Mouse (Mus musculus) midbrain, embryonic 11.5 days (tissue): ENCODE results near the gene Vti1a. TPM values are rescaled to one million over a fixed set of nuclear protein-coding genes. Genes with fewer than 3 reads are reported as not detected.

ENCODE experiments used
- ATAC-seq: fragments of 200-750 bp; cut with Nextera tagmentation; 2 replicates; pipeline ENCODE4 v1.8.0; 2017; ENCODE audit warnings: moderate TSS enrichment, moderate library complexity; ENCODE audit not compliant: low FRiP score
- DNase-seq: peaks from one replicate; pipeline ENCODE4 v3.0.0; 2015; ENCODE audit warnings: low spot score; ENCODE audit errors: missing footprints
- H3K27ac ChIP-seq: fragments of 300-500 bp; sonication (generic); 2 replicates; pipeline ENCODE4 v1.5.1; 2014; ENCODE audit warnings: low read depth, low read length
- H3K27me3 ChIP-seq: fragments of 300-500 bp; sonication (generic); 2 replicates; pipeline ENCODE4 v1.6.1; 2014; ENCODE audit warnings: mild to moderate bottlenecking, low read length, moderate library complexity, mixed read lengths; ENCODE audit not compliant: control insufficient read depth, insufficient read depth
- H3K36me3 ChIP-seq: fragments of 300-500 bp; sonication (generic); 2 replicates; pipeline ENCODE4 v1.6.1; 2014; ENCODE audit warnings: mild to moderate bottlenecking, low read length, moderate library complexity, mixed read lengths; ENCODE audit not compliant: control insufficient read depth, insufficient read depth
- H3K4me1 ChIP-seq: fragments of 300-500 bp; sonication (generic); 2 replicates; pipeline ENCODE4 v1.6.1; 2014; ENCODE audit warnings: low read length; ENCODE audit not compliant: control insufficient read depth, insufficient read depth
- H3K4me2 ChIP-seq: fragments of 300-500 bp; sonication (generic); 2 replicates; pipeline ENCODE4 v1.6.1; 2014; ENCODE audit warnings: mild to moderate bottlenecking, moderate library complexity
- H3K4me3 ChIP-seq: fragments of 300-500 bp; sonication (generic); 2 replicates; pipeline ENCODE4 v1.5.1; 2014; ENCODE audit warnings: low read depth, low read length
- H3K9ac ChIP-seq: fragments of 300-500 bp; sonication (generic); 2 replicates; pipeline ENCODE4 v1.6.1; 2014; ENCODE audit warnings: low read length
- H3K9me3 ChIP-seq: fragments of 300-500 bp; sonication (generic); 2 replicates; pipeline ENCODE4 v1.6.1; 2016; ENCODE audit warnings: low read length; ENCODE audit not compliant: control insufficient read depth
- WGBS: fragments of 180-500 bp; shearing (Covaris S2); extraction: QIAGEN DNeasy Blood & Tissue Kit; methylation state at CpG from one replicate; pipeline ENCODE4 v1.1.7; 2014; 5-methylcytosine and 5-hydroxymethylcytosine counted together
- polyA plus RNA-seq: library from polyadenylated mRNA; unstranded; fragments of >200 nt; fragmentation: Nextera tagmentation; extraction: Ambion mirVana; gene quantifications from 2 replicates; pipeline ENCODE4 v1.2.1, GENCODE M21; 2014

The Vti1a gene
- polyA plus RNA-seq, 1 experiment from 2014 or later, result 27.1 TPM

- DNase-seq (no peak), ATAC-seq (no peak)
- WGBS, result 39% methylated on average over 6 of the region's 6 CpGs
- Histone ChIP-seq H3K9ac (no peak overlapping the region), H3K4me3 (no peak overlapping the region), H3K27me3 (no peaks in the 10 kb centered on the region), H3K36me3 (no peaks in the 10 kb centered on the region), H3K9me3 (no peaks in the 10 kb centered on the region), H3K4me1 (peaks cover 13% of the 10 kb centered on the region), H3K27ac (no peak overlapping the region), H3K4me2 (no peak overlapping the region)
Observed at GRCm38 (mm10) chr19:55408486-55408885, 92.4 kb downstream of the Vti1a start.

GRCm38 (mm10) chr19:55411415-55411814 lies 95.3 kb downstream of the Vti1a start:
- 66% methylated on average over 11 of the region's 11 CpGs for WGBS

GRCm38 (mm10) chr19:55411894-55412293 lies 95.8 kb downstream of the Vti1a start:
- WGBS, result 50% methylated on average over 2 of the region's 2 CpGs
- Histone ChIP-seq H3K9ac (no peak overlapping the region), H3K4me1 (peaks cover 13% of the 10 kb centered on the region), H3K9me3 (no peaks in the 10 kb centered on the region), H3K27ac (peak overlapping the region; percentile 60), H3K4me3 (no peak overlapping the region), H3K36me3 (no peaks in the 10 kb centered on the region), H3K27me3 (no peaks in the 10 kb centered on the region), H3K4me2 (no peak overlapping the region)
- DNase-seq (no peak), ATAC-seq (peak; percentile 69)

More at GRCm38 (mm10) chr19:55411415-55411814, 95.3 kb downstream of the Vti1a start:
- ATAC-seq (peak; percentile 40), DNase-seq (no peak)
- H3K36me3 ChIP-seq, result no peaks in the 10 kb centered on the region
- H3K27me3 ChIP-seq, result no peaks in the 10 kb centered on the region
- H3K4me1 ChIP-seq, result peaks cover 13% of the 10 kb centered on the region
- no peak overlapping the region for H3K4me2 ChIP-seq
- no peaks in the 10 kb centered on the region for H3K9me3 ChIP-seq
- H3K9ac ChIP-seq, result no peak overlapping the region
- no peak overlapping the region for H3K4me3 ChIP-seq
- H3K27ac ChIP-seq, result peak overlapping the region; percentile 50; the same call in 1 of the 2 replicates

GRCm38 (mm10) chr19:55414050-55414449 lies 98.0 kb downstream of the Vti1a start:
- no peaks in the 10 kb centered on the region for H3K36me3 ChIP-seq
- H3K4me1 ChIP-seq, result peaks cover 7% of the 10 kb centered on the region
- H3K9me3 ChIP-seq, result no peaks in the 10 kb centered on the region
- no peak overlapping the region for H3K9ac ChIP-seq
- 0 out of 2 replicates have a peak, but pooled peaks have one; percentile 46 for ATAC-seq
- no peaks in the 10 kb centered on the region for H3K27me3 ChIP-seq
- H3K4me3 ChIP-seq, result no peak overlapping the region
- no peak overlapping the region for H3K27ac ChIP-seq
- H3K4me2 ChIP-seq, result no peak overlapping the region
- WGBS, result 42% methylated on average over 8 of the region's 8 CpGs
- DNase-seq, result peak; percentile 91

- 43% methylated on average over 3 of the region's 3 CpGs for WGBS
- Histone ChIP-seq H3K9ac (no peak overlapping the region), H3K4me1 (peaks cover 16% of the 10 kb centered on the region), H3K9me3 (no peaks in the 10 kb centered on the region), H3K27me3 (no peaks in the 10 kb centered on the region), H3K4me2 (no peak overlapping the region), H3K36me3 (no peaks in the 10 kb centered on the region), H3K4me3 (no peak overlapping the region), H3K27ac (no peak overlapping the region)
- ATAC-seq (no peak), DNase-seq (no peak)
Observed at GRCm38 (mm10) chr19:55418756-55419155, 102.7 kb downstream of the Vti1a start.

- Histone ChIP-seq H3K9ac (no peak overlapping the region), H3K27me3 (no peaks in the 10 kb centered on the region), H3K27ac (no peak overlapping the region), H3K4me1 (peaks cover 19% of the 10 kb centered on the region), H3K36me3 (no peaks in the 10 kb centered on the region), H3K9me3 (no peaks in the 10 kb centered on the region), H3K4me3 (no peak overlapping the region), H3K4me2 (no peak overlapping the region)
- 73% methylated on average over 3 of the region's 3 CpGs for WGBS
- no peak for ATAC-seq
- no peak for DNase-seq
Observed at GRCm38 (mm10) chr19:55419961-55420360, 103.9 kb downstream of the Vti1a start.

GRCm38 (mm10) chr19:55421816-55422215 lies 105.7 kb downstream of the Vti1a start:
- ATAC-seq (0 out of 2 replicates have a peak, but pooled peaks have one; percentile 4), DNase-seq (peak; percentile 81)
- WGBS, result 89% methylated on average over 5 of the region's 5 CpGs
- Histone ChIP-seq H3K4me2 (no peak overlapping the region), H3K27me3 (no peaks in the 10 kb centered on the region), H3K4me1 (peaks cover 19% of the 10 kb centered on the region), H3K9ac (no peak overlapping the region), H3K4me3 (no peak overlapping the region), H3K9me3 (no peaks in the 10 kb centered on the region), H3K27ac (peak overlapping the region; percentile 35; the same call in 1 of the 2 replicates), H3K36me3 (no peaks in the 10 kb centered on the region)

GRCm38 (mm10) chr19:55422311-55423064 lies 106.4 kb downstream of the Vti1a start:
- DNase-seq, result peak; percentile 90
- WGBS, result 48% methylated on average over 18 of the region's 18 CpGs
- Histone ChIP-seq H3K9me3 (no peaks in the 10 kb centered on the region), H3K27me3 (no peaks in the 10 kb centered on the region), H3K4me3 (no peak overlapping the region), H3K36me3 (no peaks in the 10 kb centered on the region), H3K9ac (peak overlapping the region; percentile 5; the same call in 1 of the 2 replicates), H3K4me2 (no peak overlapping the region), H3K27ac (peak overlapping the region; percentile 35; the same call in 1 of the 2 replicates), H3K4me1 (peaks cover 19% of the 10 kb centered on the region)
- ATAC-seq, result peak; percentile 77; the same call in 1 of the 2 replicates

GRCm38 (mm10) chr19:55423065-55423716 lies 107.1 kb downstream of the Vti1a start:
- ATAC-seq (peak; percentile 35; the same call in 1 of the 2 replicates), DNase-seq (peak; percentile 68)
- H3K27me3 ChIP-seq, result no peaks in the 10 kb centered on the region
- H3K4me1 ChIP-seq, result peaks cover 19% of the 10 kb centered on the region
- H3K27ac ChIP-seq, result no peak overlapping the region; the same call in 1 of the 2 replicates
- WGBS, result 87% methylated on average over 11 of the region's 11 CpGs
- peak overlapping the region; percentile 5; the same call in 1 of the 2 replicates for H3K9ac ChIP-seq
- no peaks in the 10 kb centered on the region for H3K36me3 ChIP-seq
- no peak overlapping the region for H3K4me3 ChIP-seq
- no peaks in the 10 kb centered on the region for H3K9me3 ChIP-seq
- H3K4me2 ChIP-seq, result no peak overlapping the region
